Mouse (Mus musculus): ENCODE data around the gene Ptges3.

DNA sequence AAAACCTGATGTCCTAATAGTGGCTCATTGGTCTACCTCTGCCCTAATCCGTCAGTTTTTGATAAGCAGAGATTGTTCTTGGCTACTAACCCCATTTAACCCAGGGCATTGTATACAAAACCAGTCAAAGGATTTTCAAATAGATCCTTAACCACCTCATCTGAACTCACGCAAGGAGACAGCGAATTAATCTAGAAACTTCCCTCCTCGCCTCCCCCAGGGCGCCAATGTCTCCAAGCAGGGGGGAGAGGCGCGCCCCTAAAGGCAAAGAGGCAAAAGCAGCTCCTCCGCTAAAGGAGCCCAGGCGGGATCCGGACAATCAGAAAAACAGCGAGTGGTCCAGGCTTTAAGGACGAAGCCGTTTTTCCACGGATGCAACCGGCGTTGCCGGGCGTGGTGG is 570 bp upstream of the Ptges3 start:
- TF ChIP-seq CHD2 (IDR thresholded peaks at IDR 0.05; ENCODE audit: low read depth, low read length) (no peak), ZNF384 (IDR thresholded peaks at IDR 0.05; ENCODE audit: low read depth, low read length) (no peak), ZC3H11A (IDR thresholded peaks at IDR 0.05; ENCODE audit: borderline replicate concordance, low read depth, low read length) (no peak), HCFC1 (IDR thresholded peaks at IDR 0.05; ENCODE audit: borderline replicate concordance, insufficient read depth, low read length) (no peak), MAFK (IDR thresholded peaks at IDR 0.05; ENCODE audit: insufficient read depth, low read depth, low read length) (no peak)
